Mouse (Mus musculus) ES-E14 (cell line): ENCODE measurements around the gene Gm28047. TPM values are rescaled to one million over a fixed set of nuclear protein-coding genes. Genes with fewer than 3 reads are reported as not detected.

ENCODE experiments used
- DNase-seq: peaks from one replicate; pipeline ENCODE4 v3.0.0-alpha.2; 2013; ENCODE audit warnings: low read depth, low spot score
- H3K27ac ChIP-seq: 2 replicates; pipeline ENCODE4 v1.5.1; 2012; ENCODE audit warnings: low read depth, mild to moderate bottlenecking, low read length, moderate library complexity, mixed read lengths; ENCODE audit not compliant: poor library complexity, insufficient read depth, severe bottlenecking
- H3K36me3 ChIP-seq: 2 replicates; pipeline ENCODE4 v1.6.1; 2012; ENCODE audit warnings: mild to moderate bottlenecking, low read length, moderate library complexity, mixed read lengths; ENCODE audit not compliant: control insufficient read depth, poor library complexity, insufficient read depth, severe bottlenecking
- H3K4me1 ChIP-seq, 2 experiments: fragments of 150-350 bp in 1 of 2; sonication (generic) in 1 of 2; 2 replicates each; pipeline ENCODE4 v1.6.1; 2012; ENCODE audit warnings: low read length in 2 of 2, mild to moderate bottlenecking in 1 of 2, mixed read lengths in 1 of 2; ENCODE audit not compliant: control insufficient read depth in 2 of 2, insufficient read depth in 2 of 2, poor library complexity in 1 of 2
- H3K4me3 ChIP-seq, 2 experiments: fragments of 150-350 bp in 1 of 2; sonication (generic) in 1 of 2; 2 replicates each; pipeline ENCODE4 v1.5.1; 2012; ENCODE audit warnings: low read length in 2 of 2, low read depth in 1 of 2, mild to moderate bottlenecking in 1 of 2, mixed read lengths in 1 of 2; ENCODE audit not compliant: insufficient read depth in 1 of 2, poor library complexity in 1 of 2, severe bottlenecking in 1 of 2
- H3K9ac ChIP-seq: 2 replicates; pipeline ENCODE4 v1.6.1; 2012; ENCODE audit warnings: low read depth, mild to moderate bottlenecking, low read length, mixed read lengths; ENCODE audit not compliant: poor library complexity, insufficient read depth, severe bottlenecking
- H3K9me3 ChIP-seq: fragments of 150-350 bp; sonication (generic); 2 replicates; pipeline ENCODE4 v1.6.1; 2012; ENCODE audit warnings: low read depth, mild to moderate bottlenecking, low read length; ENCODE audit not compliant: control insufficient read depth, insufficient read depth
- CHD2 ChIP-seq: IDR thresholded peaks from 2 replicates; pipeline ENCODE4 v1.6.1; 2014; ENCODE audit warnings: mild to moderate bottlenecking, low read depth, low read length, inconsistent platforms
- HCFC1 ChIP-seq: IDR thresholded peaks from 2 replicates; pipeline ENCODE4 v1.6.1; 2012; ENCODE audit warnings: low read length, inconsistent platforms, borderline replicate concordance; ENCODE audit not compliant: insufficient read depth
- MAFK ChIP-seq: IDR thresholded peaks from 2 replicates; pipeline ENCODE4 v1.6.1; 2014; ENCODE audit warnings: mild to moderate bottlenecking, low read depth, low read length, inconsistent platforms; ENCODE audit not compliant: insufficient read depth
- ZC3H11A ChIP-seq: IDR thresholded peaks from 2 replicates; pipeline ENCODE4 v1.6.1; 2012; ENCODE audit warnings: low read depth, mild to moderate bottlenecking, inconsistent platforms, low read length, borderline replicate concordance
- ZNF384 ChIP-seq: IDR thresholded peaks from 2 replicates; pipeline ENCODE4 v1.6.1; 2012; ENCODE audit warnings: low read depth, low read length, inconsistent platforms
- in situ Hi-C, 2 experiments: fragments of 600-800 bp; cut with MboI; formaldehyde crosslinking; loops; one replicate each; pipeline ENCODE4 v1.15.1; 2025; ENCODE audit warnings: low sequenced_read_pairs in 2 of 2, inconsistent platforms in 1 of 2; ENCODE audit not compliant: unreplicated experiment in 2 of 2
- total RNA-seq: library from RNA; depleted of rRNA; stranded (reverse); fragments of 300-350 nt; gene quantifications from 2 replicates; pipeline ENCODE4 v1.2.3, GENCODE M21; 2012

The Gm28047 gene
- total RNA-seq, 1 experiment: not detected

- in situ Hi-C loops: no loop called here
Measured at GRCm38 (mm10) chr15:102532106-102532900, 92.6 kb downstream of the Gm28047 start.

GRCm38 (mm10) chr15:102531586-102531985 lies 93.3 kb downstream of the Gm28047 start:
- H3K9me3 ChIP-seq: no peaks in the 10 kb centered on the region
- no peak overlapping the region for H3K9ac ChIP-seq
- H3K27ac ChIP-seq: no peak overlapping the region
- H3K4me1 ChIP-seq: no peaks in the 10 kb centered on the region
- no peak overlapping the region for H3K4me3 ChIP-seq
- DNase-seq: no peak
- H3K36me3 ChIP-seq: peaks cover 6% of the 10 kb centered on the region
- no peak for TF ChIP-seq ZC3H11A
- TF ChIP-seq CHD2: no peak
- TF ChIP-seq HCFC1: no peak
- in situ Hi-C loops: no loop called here

More at GRCm38 (mm10) chr15:102532106-102532900, 92.6 kb downstream of the Gm28047 start:
- Histone ChIP-seq H3K27ac (no peak overlapping the region), H3K4me1 (no peaks in the 10 kb centered on the region), H3K9ac (no peak overlapping the region), H3K36me3 (peaks cover 6% of the 10 kb centered on the region), H3K9me3 (no peaks in the 10 kb centered on the region), H3K4me3 (no peak overlapping the region)
- TF ChIP-seq ZC3H11A (no peak), CHD2 (no peak), HCFC1 (no peak), MAFK (no peak)
- no peak for DNase-seq

- Histone ChIP-seq H3K4me3 (no peak overlapping the region), H3K27ac (no peak overlapping the region), H3K9me3 (no peaks in the 10 kb centered on the region), H3K36me3 (peaks cover 3% of the 10 kb centered on the region; the same call in 1 of the 2 replicates), H3K4me1 (no peaks in the 10 kb centered on the region), H3K9ac (no peak overlapping the region)
- no peak for TF ChIP-seq ZNF384
- TF ChIP-seq MAFK: no peak
- in situ Hi-C loops: no loop called here
- DNase-seq: no peak
Measured at GRCm38 (mm10) chr15:102530566-102530965, 94.3 kb downstream of the Gm28047 start.

- Histone ChIP-seq H3K4me3 (no peak overlapping the region), H3K9me3 (no peaks in the 10 kb centered on the region), H3K9ac (no peak overlapping the region), H3K27ac (no peak overlapping the region), H3K4me1 (no peaks in the 10 kb centered on the region), H3K36me3 (peaks cover 5% of the 10 kb centered on the region)
- no peak for DNase-seq
- in situ Hi-C loops: no loop called here
- TF ChIP-seq ZNF384: no peak
- no peak for TF ChIP-seq HCFC1
- no peak for TF ChIP-seq ZC3H11A
- no peak for TF ChIP-seq MAFK
- TF ChIP-seq CHD2: no peak
Measured at GRCm38 (mm10) chr15:102528396-102528795, 96.5 kb downstream of the Gm28047 start.

DNA sequence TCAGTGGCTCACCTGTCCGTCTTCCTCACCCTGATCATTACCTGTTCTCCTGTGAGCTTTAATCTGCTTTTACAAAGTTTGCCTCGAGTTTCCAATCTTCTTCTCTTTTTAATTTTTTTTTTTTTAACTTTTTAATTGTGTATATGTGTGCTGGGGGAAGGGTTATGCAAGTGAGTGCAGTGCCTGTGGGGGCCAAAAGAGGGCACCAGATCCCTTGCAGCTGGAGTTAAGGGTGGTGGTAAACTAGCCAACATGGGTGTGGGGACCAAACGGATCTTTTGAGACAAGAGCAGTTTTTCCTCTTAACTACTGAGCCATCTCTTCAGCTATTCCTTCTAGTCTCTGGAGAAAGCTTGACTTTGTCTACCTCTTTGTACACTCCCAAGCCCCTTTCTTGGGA lies 96.9 kb downstream of the Gm28047 start:
- no peaks in the 10 kb centered on the region for H3K4me1 ChIP-seq
- H3K27ac ChIP-seq: no peak overlapping the region
- TF ChIP-seq ZNF384 (0 out of 2 replicates have a peak, but pooled peaks have one; percentile 36), CHD2 (no peak), ZC3H11A (0 out of 2 replicates have a peak, but pooled peaks have one; percentile 7), MAFK (no peak), HCFC1 (no peak)
- peak; percentile 49 for DNase-seq
- H3K9me3 ChIP-seq: no peaks in the 10 kb centered on the region
- no peak overlapping the region for H3K9ac ChIP-seq
- H3K4me3 ChIP-seq: no peak overlapping the region
- in situ Hi-C loops: no loop called here
- peaks cover 6% of the 10 kb centered on the region for H3K36me3 ChIP-seq
